Mouse (Mus musculus) hindbrain, embryonic 13.5 days (tissue): ENCODE measurements around the gene Cyfip1. TPM values are rescaled to one million over a fixed set of nuclear protein-coding genes. Genes with fewer than 3 reads are reported as not detected.
A peak's percentile ranks its signal among the peaks of the same experiment; 100 is the strongest.

Source experiments
- ATAC-seq: fragments of 200-750 bp; cut with Nextera tagmentation; 2 replicates; pipeline ENCODE4 v1.8.0; 2017; ENCODE audit warnings: moderate TSS enrichment; ENCODE audit not compliant: low FRiP score
- H3K27ac ChIP-seq: fragments of 300-500 bp; sonication (generic); 2 replicates; pipeline ENCODE4 v1.5.1; 2015; ENCODE audit warnings: inconsistent platforms, mild to moderate bottlenecking, moderate library complexity
- H3K27me3 ChIP-seq: fragments of 300-500 bp; sonication (generic); 2 replicates; pipeline ENCODE4 v1.6.1; 2015; ENCODE audit warnings: mild to moderate bottlenecking, inconsistent platforms
- H3K36me3 ChIP-seq: fragments of 300-500 bp; sonication (generic); 2 replicates; pipeline ENCODE4 v1.6.1; 2015; ENCODE audit warnings: mild to moderate bottlenecking, inconsistent platforms
- H3K4me1 ChIP-seq: fragments of 300-500 bp; sonication (generic); replicated peaks from 2 replicates; pipeline ENCODE4 v1.6.1; 2015; ENCODE audit warnings: inconsistent platforms
- H3K4me2 ChIP-seq: fragments of 300-500 bp; sonication (generic); 2 replicates; pipeline ENCODE4 v1.6.1; 2015; ENCODE audit warnings: inconsistent platforms, mild to moderate bottlenecking, moderate library complexity
- H3K4me3 ChIP-seq: fragments of 300-500 bp; sonication (generic); 2 replicates; pipeline ENCODE4 v1.5.1; 2015; ENCODE audit warnings: mild to moderate bottlenecking, inconsistent platforms
- H3K9ac ChIP-seq: fragments of 300-500 bp; sonication (generic); 2 replicates; pipeline ENCODE4 v1.6.1; 2015; ENCODE audit warnings: mild to moderate bottlenecking, inconsistent platforms
- H3K9me3 ChIP-seq: fragments of 300-500 bp; sonication (generic); 2 replicates; pipeline ENCODE4 v1.6.1; 2016; ENCODE audit warnings: inconsistent platforms
- WGBS: fragments of 180-500 bp; shearing (Covaris S2); methylation state at CpG from one replicate; pipeline ENCODE4 v1.1.7; 2015; 5-methylcytosine and 5-hydroxymethylcytosine counted together
- polyA plus RNA-seq: library from polyadenylated mRNA; unstranded; fragments of >200 nt; fragmentation: Nextera tagmentation; extraction: Ambion mirVana; gene quantifications from 2 replicates; pipeline ENCODE4 v1.2.1, GENCODE M21; 2015

Gene Cyfip1
- polyA plus RNA-seq, 1 experiment from 2014 or later = 50.2 TPM

- peaks cover 8% of the 10 kb centered on the region for H3K36me3 ChIP-seq
- no peaks in the 10 kb centered on the region for H3K27me3 ChIP-seq
- 81% methylated on average over 7 of the region's 7 CpGs for WGBS
- H3K4me2 ChIP-seq = no peak overlapping the region
- no peak overlapping the region for H3K9ac ChIP-seq
- H3K4me3 ChIP-seq = no peak overlapping the region
- H3K4me1 ChIP-seq = no peaks in the 10 kb centered on the region
- H3K9me3 ChIP-seq = no peaks in the 10 kb centered on the region
- H3K27ac ChIP-seq = no peak overlapping the region
- ATAC-seq = no peak
These were observed 26.7 kb downstream of the Cyfip1 start for GRCm38 (mm10) chr7:55868247-55868646.

- no peak for ATAC-seq
- WGBS = 74% methylated on average over 3 of the region's 3 CpGs
These were observed 27.7 kb downstream of the Cyfip1 start for GRCm38 (mm10) chr7:55869220-55869619.

GRCm38 (mm10) chr7:55870340-55871020 lies 28.9 kb downstream of the Cyfip1 start:
- H3K4me2 ChIP-seq = no peak overlapping the region
- WGBS = 91% methylated on average over 6 of the region's 6 CpGs
- ATAC-seq = no peak

More at GRCm38 (mm10) chr7:55869220-55869619, 27.7 kb downstream of the Cyfip1 start:
- no peak overlapping the region for H3K9ac ChIP-seq
- no peaks in the 10 kb centered on the region for H3K4me1 ChIP-seq
- no peak overlapping the region for H3K4me3 ChIP-seq
- H3K27ac ChIP-seq = no peak overlapping the region
- no peaks in the 10 kb centered on the region for H3K27me3 ChIP-seq
- no peak overlapping the region for H3K4me2 ChIP-seq
- H3K9me3 ChIP-seq = no peaks in the 10 kb centered on the region
- peaks cover 18% of the 10 kb centered on the region for H3K36me3 ChIP-seq

DNA sequence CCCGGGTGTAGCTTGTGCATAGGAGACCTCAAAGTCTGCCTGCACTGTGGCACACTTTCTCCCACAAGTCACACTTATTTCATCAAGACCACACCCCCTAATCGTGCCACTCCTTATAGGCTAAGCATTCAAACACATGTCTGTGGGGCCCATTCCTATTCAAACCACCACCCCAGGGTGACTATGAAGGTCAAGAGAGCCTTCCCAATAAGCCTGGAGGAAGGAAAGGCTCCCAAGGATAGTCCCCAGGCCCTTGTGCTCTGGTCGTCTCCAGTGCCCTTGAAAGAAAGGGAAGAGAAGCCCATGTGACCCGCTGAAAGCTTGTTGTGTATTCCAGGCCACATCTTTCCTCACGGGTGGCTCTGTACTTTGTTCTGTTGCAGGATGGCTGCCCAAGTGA lies 29.9 kb downstream of the Cyfip1 start:
- 70% methylated on average over 5 of the region's 5 CpGs for WGBS
- Histone ChIP-seq H3K27me3 (no peaks in the 10 kb centered on the region), H3K4me2 (no peak overlapping the region), H3K9me3 (no peaks in the 10 kb centered on the region), H3K9ac (no peak overlapping the region), H3K4me3 (no peak overlapping the region), H3K4me1 (no peaks in the 10 kb centered on the region), H3K36me3 (peaks cover 37% of the 10 kb centered on the region), H3K27ac (no peak overlapping the region)
- ATAC-seq = peak; percentile 21; the same call in 1 of the 2 replicates

More at GRCm38 (mm10) chr7:55870340-55871020, 28.9 kb downstream of the Cyfip1 start:
- no peaks in the 10 kb centered on the region for H3K27me3 ChIP-seq
- no peak overlapping the region for H3K27ac ChIP-seq
- no peaks in the 10 kb centered on the region for H3K9me3 ChIP-seq
- H3K4me3 ChIP-seq = no peak overlapping the region
- no peak overlapping the region for H3K9ac ChIP-seq
- no peaks in the 10 kb centered on the region for H3K4me1 ChIP-seq
- H3K36me3 ChIP-seq = peaks cover 30% of the 10 kb centered on the region

GRCm38 (mm10) chr7:55874703-55875102 lies 33.2 kb downstream of the Cyfip1 start:
- H3K9me3 ChIP-seq = no peaks in the 10 kb centered on the region
- WGBS = 91% methylated on average over 7 of the region's 7 CpGs
- H3K4me1 ChIP-seq = no peaks in the 10 kb centered on the region
- no peak for ATAC-seq
- H3K4me2 ChIP-seq = no peak overlapping the region
- H3K27me3 ChIP-seq = no peaks in the 10 kb centered on the region
- H3K4me3 ChIP-seq = no peak overlapping the region
- no peak overlapping the region for H3K27ac ChIP-seq
- no peak overlapping the region for H3K9ac ChIP-seq
- H3K36me3 ChIP-seq = peaks cover 66% of the 10 kb centered on the region

- Histone ChIP-seq H3K4me3 (no peak overlapping the region), H3K4me2 (no peak overlapping the region), H3K4me1 (no peaks in the 10 kb centered on the region), H3K27me3 (no peaks in the 10 kb centered on the region), H3K36me3 (peaks cover 86% of the 10 kb centered on the region), H3K9me3 (no peaks in the 10 kb centered on the region), H3K9ac (no peak overlapping the region), H3K27ac (no peak overlapping the region)
- ATAC-seq = no peak
- 93% methylated on average over 10 of the region's 10 CpGs for WGBS
These were observed 36.2 kb downstream of the Cyfip1 start for GRCm38 (mm10) chr7:55877721-55878120.

GRCm38 (mm10) chr7:55880882-55881281 lies 39.3 kb downstream of the Cyfip1 start:
- H3K4me3 ChIP-seq = no peak overlapping the region
- no peaks in the 10 kb centered on the region for H3K9me3 ChIP-seq
- WGBS = 88% methylated on average over 9 of the region's 9 CpGs
- no peak for ATAC-seq
- H3K36me3 ChIP-seq = peaks cover 55% of the 10 kb centered on the region
- H3K27ac ChIP-seq = no peak overlapping the region
- no peak overlapping the region for H3K4me2 ChIP-seq
- H3K27me3 ChIP-seq = no peaks in the 10 kb centered on the region
- H3K9ac ChIP-seq = no peak overlapping the region
- no peaks in the 10 kb centered on the region for H3K4me1 ChIP-seq

DNA sequence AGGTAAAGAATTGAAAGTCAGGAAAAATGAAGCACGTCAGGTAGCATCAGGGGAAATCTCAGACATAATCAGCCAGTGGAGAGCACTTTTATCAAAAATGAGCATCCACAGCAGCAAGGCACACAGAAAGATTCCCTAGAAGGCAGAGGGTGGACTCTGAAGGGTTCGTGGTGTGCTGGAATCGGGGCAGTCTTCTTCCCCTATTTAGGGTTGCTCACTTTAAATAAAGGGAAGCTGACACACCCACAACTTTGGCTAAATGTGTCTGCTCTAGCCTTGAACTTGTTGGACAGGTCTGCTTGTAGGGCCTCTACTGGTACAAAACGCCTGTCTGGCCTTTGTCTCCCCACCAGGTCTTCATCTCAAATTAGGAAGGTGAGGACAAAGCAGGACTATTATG lies 47.1 kb downstream of the Cyfip1 start:
- Histone ChIP-seq H3K27ac (no peak overlapping the region), H3K9me3 (no peaks in the 10 kb centered on the region), H3K4me3 (no peak overlapping the region), H3K27me3 (no peaks in the 10 kb centered on the region), H3K9ac (no peak overlapping the region), H3K4me2 (no peak overlapping the region), H3K4me1 (no peaks in the 10 kb centered on the region), H3K36me3 (peaks cover 39% of the 10 kb centered on the region)
- 96% methylated on average over 4 of the region's 4 CpGs for WGBS
- ATAC-seq = no peak

GRCm38 (mm10) chr7:55889996-55890395 lies 48.5 kb downstream of the Cyfip1 start:
- WGBS = 93% methylated on average over 4 of the region's 4 CpGs
- H3K9me3 ChIP-seq = no peaks in the 10 kb centered on the region
- no peak overlapping the region for H3K4me2 ChIP-seq
- no peak for ATAC-seq
- no peaks in the 10 kb centered on the region for H3K4me1 ChIP-seq
- no peaks in the 10 kb centered on the region for H3K27me3 ChIP-seq
- peaks cover 44% of the 10 kb centered on the region for H3K36me3 ChIP-seq
- no peak overlapping the region for H3K4me3 ChIP-seq
- no peak overlapping the region for H3K27ac ChIP-seq
- H3K9ac ChIP-seq = no peak overlapping the region

DNA sequence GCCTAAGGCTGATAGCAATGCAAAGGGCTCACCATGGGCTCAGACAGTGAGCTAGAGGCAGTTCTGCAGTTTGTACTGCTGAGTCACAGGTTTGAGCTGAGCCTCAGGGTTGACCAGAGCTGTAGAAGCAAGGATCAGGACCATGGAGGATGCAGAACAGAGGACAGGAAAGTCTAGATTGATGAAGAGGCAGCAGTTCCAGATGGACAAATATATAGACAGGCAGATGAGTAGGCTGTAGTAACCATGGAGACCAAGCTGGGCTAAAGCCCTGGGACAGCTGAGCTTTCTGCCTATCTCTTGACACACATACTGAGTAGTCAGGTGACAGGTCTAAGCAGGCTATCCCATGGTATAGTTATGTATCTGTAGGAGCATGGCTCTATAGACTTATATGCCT lies 49.2 kb downstream of the Cyfip1 start:
- Histone ChIP-seq H3K27ac (no peak overlapping the region), H3K4me1 (no peaks in the 10 kb centered on the region), H3K4me3 (no peak overlapping the region), H3K4me2 (no peak overlapping the region), H3K36me3 (peaks cover 45% of the 10 kb centered on the region), H3K27me3 (no peaks in the 10 kb centered on the region), H3K9ac (no peak overlapping the region), H3K9me3 (no peaks in the 10 kb centered on the region)
- ATAC-seq = no peak

GRCm38 (mm10) chr7:55891797-55892196 lies 50.3 kb downstream of the Cyfip1 start:
- Histone ChIP-seq H3K27me3 (no peaks in the 10 kb centered on the region), H3K9ac (no peak overlapping the region), H3K36me3 (peaks cover 49% of the 10 kb centered on the region), H3K27ac (no peak overlapping the region), H3K4me2 (no peak overlapping the region), H3K4me1 (no peaks in the 10 kb centered on the region), H3K9me3 (no peaks in the 10 kb centered on the region), H3K4me3 (no peak overlapping the region)
- 90% methylated on average over 11 of the region's 11 CpGs for WGBS
- no peak for ATAC-seq

DNA sequence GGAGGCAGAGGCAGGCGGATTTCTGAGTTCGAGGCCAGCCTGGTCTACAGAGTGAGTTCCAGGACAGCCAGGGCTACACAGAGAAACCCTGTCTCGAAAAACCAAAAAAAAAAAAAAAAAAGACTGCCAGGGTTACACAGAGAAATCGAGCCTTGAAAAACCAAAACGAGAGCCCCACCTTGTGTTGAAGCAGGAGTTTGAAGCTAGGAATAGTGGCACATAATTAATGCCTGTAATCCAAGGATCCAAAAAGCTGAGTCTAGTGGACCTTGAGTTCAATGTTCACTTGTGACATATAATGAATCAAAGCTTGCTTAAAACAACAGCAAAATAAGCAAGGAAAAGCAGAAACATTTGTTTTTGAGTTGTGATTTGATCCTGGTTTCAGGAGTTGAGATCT lies 62.2 kb downstream of the Cyfip1 start:
- H3K9ac ChIP-seq = no peak overlapping the region
- H3K27ac ChIP-seq = no peak overlapping the region
- 88% methylated on average over 5 of the region's 5 CpGs for WGBS
- no peaks in the 10 kb centered on the region for H3K9me3 ChIP-seq
- H3K4me2 ChIP-seq = no peak overlapping the region
- H3K4me1 ChIP-seq = no peaks in the 10 kb centered on the region
- no peaks in the 10 kb centered on the region for H3K27me3 ChIP-seq
- peaks cover 78% of the 10 kb centered on the region for H3K36me3 ChIP-seq
- no peak overlapping the region for H3K4me3 ChIP-seq
- ATAC-seq = no peak

- Histone ChIP-seq H3K27me3 (no peaks in the 10 kb centered on the region), H3K4me1 (no peaks in the 10 kb centered on the region), H3K27ac (no peak overlapping the region), H3K4me3 (no peak overlapping the region), H3K36me3 (peaks cover 75% of the 10 kb centered on the region), H3K4me2 (no peak overlapping the region), H3K9me3 (no peaks in the 10 kb centered on the region), H3K9ac (no peak overlapping the region)
- no peak for ATAC-seq
- WGBS = 79% methylated on average over 2 of the region's 2 CpGs
These were observed 63.9 kb downstream of the Cyfip1 start for GRCm38 (mm10) chr7:55905449-55905848.
